Mouse (Mus musculus) retina, adult 2 months (tissue): ENCODE data around the gene H1fnt.

Source experiments
- DNase-seq: peaks from one replicate; pipeline ENCODE4 v3.0.0-alpha.2; 2012; ENCODE audit warnings: low read depth, low spot score

H1fnt gene

DNA sequence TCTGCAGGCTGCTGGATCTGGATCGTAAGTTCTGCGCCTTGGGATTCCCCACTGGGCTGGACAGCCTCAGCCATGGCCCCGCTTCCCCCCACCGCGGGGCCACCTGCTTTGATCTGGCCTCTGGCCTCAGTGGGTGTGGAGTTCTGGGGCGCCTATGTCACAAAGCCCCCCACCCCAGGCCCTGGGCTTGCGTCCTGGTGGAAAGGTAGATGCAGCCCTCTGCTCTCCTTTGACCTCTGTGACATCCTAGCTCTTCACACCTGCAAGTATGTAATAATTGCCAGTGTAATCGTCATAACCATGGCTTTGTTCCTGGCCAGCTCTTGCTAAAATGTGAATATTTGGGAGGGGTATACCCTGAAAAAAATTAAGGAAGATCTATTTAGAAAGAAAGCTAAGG is at the start of gene H1fnt:
TSS of gene H1fnt (minus strand) at position 101 of the 400 bp plus-strand sequence.
- DNase-seq: no peak

- peak; percentile 34 for DNase-seq
Measured at GRCm38 (mm10) chr15:98295628-98296551, 38.8 kb upstream of the H1fnt start, which contains the start of gene Zfp641. Gene Zfp641, minus strand, starts transcription at chr15:98296161.

DNA sequence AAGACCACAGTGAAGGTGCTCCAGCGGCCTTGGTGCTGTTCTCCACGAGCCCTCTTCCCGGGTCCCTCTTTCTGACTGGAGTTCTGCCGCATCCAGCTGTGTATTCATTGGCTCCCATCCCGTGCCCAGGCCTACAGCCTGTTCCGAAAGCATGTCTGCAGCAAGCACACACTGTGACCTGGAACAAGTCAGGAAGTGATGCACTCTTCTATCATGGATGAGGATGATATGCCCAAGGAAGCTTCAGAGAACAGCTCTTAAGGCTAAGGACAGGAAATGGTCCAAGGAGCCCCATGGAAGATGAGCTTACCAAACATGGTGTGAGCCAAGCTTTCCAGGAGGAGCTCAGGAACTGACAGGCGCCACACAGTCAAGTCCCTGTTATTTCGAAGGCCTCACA is 36.6 kb upstream of the H1fnt start:
- no peak for DNase-seq

- DNase-seq: no peak
Measured at GRCm38 (mm10) chr15:98288566-98288965, 31.5 kb upstream of the H1fnt start.

DNA sequence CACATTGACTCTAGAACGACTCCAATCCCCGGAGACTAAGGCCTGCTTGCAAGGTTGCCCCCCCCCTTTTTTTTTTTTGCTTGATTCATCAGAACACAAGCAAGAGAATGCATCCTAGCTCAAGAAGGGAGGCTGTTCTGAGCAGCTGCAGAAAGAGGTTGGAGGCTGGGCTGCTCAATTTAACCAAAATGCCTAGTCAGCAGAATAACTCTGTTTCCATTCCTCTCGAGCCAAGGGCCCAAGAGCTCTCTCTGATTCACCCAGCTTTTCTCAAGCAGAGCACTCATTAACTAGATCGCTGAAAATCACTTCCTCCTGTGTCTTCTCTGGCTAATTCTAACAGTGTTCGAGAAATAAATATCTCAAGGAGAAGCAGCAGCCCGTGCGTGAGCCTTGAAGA is 29.3 kb upstream of the H1fnt start:
- no peak for DNase-seq

DNA sequence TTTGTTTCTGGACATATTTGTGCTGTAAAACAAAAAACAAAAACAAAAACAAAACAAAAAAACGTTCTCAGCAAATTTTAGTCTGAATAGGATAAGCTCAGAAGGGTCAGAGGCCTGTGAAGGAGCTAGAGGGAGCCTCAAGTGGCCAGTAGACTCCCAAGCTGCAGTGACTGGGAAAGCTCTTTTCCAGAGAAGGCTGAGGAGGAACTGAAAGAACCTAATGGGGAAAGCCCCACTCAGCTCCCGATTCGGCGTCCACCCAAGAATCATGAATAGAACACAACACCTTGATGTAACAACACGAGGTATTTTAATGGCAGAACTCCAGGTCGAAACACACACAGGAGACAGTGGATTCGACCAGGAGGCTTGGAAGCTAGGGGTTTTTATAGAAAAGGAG is 683 bp upstream of the H1fnt start:
- DNase-seq: no peak

GRCm38 (mm10) chr15:98256271-98256670 is 822 bp downstream of the H1fnt start:
- DNase-seq: no peak

DNA sequence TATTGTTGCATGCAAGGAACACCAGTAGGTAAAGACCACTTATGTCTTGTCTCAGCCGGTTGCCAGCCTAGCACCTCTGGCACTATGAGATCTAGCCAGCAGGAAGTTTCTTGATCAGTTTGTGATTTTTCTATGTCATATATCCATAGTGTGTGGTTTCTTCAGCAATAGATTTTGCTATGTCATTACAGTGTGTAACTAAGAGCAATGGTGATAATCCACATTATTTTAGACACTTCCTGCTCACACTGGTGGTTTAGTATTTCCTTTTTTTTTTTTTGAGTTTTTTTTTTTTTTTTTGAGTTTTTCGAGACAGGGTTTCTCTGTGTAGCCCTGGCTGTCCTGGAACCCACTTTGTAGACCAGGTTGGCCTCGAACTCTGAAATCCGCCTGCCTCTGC is 21.7 kb downstream of the H1fnt start:
- no peak for DNase-seq

DNA sequence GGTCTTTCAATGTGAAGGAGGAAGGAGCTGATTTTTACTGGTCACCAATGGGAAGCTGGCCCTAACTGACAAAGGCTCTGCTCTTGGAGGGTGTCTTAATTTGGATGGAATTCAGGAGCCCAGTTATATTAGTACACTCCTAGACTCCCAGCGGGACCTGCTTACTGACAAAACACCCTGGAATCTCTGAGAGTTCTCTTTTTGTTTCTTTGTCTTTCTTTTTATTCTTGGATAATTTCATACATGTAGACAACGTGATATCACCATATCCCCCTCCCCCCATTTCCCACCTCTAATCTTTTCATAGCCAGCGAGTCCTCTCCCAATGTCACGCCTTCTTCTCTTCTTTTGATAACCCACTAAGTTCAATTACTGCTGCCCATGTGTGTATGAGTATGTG is 22.7 kb downstream of the H1fnt start, which contains the start of gene Olfr286:
TSS of gene Olfr286 (minus strand) at position 101 of the 400 bp plus-strand sequence.
- no peak for DNase-seq

DNA sequence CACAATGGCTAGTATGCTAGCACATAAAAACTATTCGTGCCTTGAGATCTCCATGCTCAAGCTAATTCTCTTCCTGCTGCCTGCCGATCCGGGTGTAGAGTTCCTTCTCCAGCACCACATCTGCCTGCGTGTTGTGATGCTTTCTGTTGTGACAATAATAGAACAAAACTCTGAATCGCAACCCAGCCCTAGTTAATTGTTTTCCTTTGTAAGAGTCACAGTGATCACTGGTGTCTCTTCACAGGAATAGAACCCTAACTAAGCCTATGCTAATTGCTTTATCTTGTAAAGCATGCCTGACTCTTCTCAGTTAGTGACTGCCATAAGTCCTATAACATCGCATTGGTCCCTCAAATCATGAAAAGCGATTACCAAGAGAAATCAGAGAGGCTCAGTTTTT is 31.0 kb downstream of the H1fnt start:
- no peak for DNase-seq

- no peak for DNase-seq
Measured at GRCm38 (mm10) chr15:98225610-98226009, 31.5 kb downstream of the H1fnt start.

DNA sequence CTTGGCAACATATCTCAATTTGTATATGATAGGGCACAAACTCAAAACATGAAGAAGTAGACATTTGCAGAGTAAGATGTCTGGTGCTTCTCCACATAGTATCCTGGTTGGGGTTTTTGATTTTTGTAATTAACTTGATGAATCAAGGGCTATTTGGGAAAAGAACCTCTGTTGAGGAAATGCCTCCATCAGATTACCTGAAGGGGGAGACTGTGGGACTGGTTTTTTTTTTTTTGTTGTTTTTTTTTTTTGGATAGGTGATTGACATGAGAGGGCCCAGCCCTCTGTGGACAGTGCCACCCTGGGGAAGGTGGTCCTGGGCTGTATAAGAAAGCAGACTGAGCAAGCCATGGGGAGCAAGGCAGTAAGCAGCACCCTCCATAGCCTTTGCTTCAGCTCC is 34.7 kb downstream of the H1fnt start:
- no peak for DNase-seq

DNA sequence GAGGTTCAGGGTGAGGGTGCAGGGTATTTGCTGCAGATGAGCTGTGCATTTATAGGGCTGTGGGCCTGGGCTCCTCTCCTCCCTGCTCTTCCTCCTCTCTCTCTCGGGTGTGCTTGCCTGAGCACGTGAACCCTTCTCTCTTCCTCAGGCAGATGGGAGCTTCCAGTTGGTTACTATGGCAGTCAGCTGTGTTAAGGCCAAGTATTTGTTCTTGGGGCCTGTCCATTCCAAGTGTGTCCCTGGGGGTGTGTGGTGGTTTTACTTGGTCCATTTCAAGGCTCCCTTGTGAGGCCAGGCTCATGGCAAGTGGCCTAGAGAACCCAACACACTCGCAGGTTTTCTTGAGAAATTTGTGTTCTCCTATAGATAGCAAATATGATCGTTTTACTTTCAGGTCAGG is 36.2 kb downstream of the H1fnt start, which contains the start of the genes Gm44579 and Olfr287:
TSS of gene Gm44579 (minus strand) at position 101 of the 400 bp plus-strand sequence.
TSS of gene Olfr287 (minus strand) at position 180 of the 400 bp plus-strand sequence.
- no peak for DNase-seq

GRCm38 (mm10) chr15:98214130-98214529 is 43.0 kb downstream of the H1fnt start:
- no peak for DNase-seq

DNA sequence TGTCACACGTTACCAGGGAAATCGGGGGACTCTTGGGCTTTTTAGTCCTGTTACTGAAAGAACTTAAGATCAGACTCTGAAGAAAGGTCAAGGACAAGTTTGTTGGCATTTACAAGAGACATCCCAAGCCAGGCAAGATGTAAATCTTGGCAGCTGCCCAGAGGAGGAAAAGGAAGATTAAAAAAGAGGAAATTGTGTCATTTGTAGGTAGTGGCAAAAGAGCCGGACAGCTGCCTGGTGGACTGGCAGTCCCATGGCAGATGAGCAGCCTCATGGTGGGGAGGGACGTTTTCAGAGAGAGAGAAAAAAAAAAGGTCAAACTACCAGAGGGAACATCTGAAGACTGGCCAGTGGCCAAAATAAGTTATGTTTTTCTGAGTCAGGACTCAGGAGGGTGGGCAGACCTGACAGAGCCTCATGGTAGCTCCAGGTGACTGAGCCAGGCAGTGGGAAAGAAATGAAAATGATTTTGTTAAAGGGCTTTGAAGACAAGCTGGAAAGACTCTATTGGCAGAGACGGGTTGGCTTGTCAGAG is 43.7 kb downstream of the H1fnt start:
- no peak for DNase-seq

DNA sequence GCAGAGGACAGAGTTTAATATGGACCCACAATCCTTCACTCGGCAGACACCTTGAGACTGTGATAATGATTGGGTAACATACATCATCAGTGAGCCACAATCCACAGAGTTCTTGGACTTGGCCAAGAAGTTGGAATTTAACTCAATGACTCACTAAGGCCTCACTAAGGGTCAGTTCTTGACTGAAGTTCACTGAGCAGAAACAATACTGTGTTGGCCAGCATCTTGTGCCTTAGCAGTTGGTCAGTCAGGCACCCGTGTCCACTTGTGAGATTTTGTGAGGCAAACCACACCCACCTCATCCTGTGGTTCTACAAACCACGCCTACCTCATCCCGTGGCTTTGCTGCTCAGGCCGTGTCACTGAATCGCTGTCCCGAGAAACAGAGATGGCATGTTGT is 47.4 kb downstream of the H1fnt start:
- no peak for DNase-seq
